Mouse (Mus musculus) megakaryocyte, embryonic 14.5 days (primary cell): Measurements from ENCODE around the gene Rims4.

ENCODE experiments used
- FLI1 ChIP-seq: IDR thresholded peaks from 2 replicates; pipeline ENCODE4 v1.6.1; 2012; ENCODE audit warnings: low read length, inconsistent platforms, mixed read lengths
- GATA1 ChIP-seq: IDR thresholded peaks from 3 replicates; pipeline ENCODE4 v1.6.1; 2012; ENCODE audit warnings: mixed read lengths, low read length, inconsistent platforms, borderline replicate concordance

DNA sequence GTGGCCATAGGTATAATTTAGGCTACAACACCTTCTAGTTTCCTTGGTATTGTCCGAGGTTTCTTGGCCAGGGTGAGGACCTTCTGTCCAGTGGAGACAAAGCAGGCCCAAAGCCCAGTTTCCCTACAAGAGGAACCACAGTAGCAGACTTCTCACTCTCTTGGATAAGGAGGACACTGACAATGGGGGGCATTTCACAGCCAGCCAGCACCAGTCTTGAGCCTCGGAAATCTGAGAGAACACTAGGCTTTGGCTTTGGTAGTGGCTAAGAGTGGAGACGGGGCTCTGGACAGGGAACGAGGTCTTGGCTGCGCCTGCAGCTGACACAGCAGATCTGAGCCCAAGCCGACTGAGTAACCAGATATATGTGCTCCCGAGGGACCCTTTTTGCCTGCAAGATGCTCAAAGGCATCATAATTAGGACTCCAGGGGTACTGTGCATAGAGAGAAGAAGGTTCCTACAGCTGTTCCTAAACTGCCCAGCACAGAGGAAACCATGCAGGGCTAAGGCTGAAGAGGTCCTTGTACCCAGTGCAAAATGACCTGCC lies 20.4 kb downstream of the Rims4 start:
- TF ChIP-seq FLI1 = no peak
- TF ChIP-seq GATA1 = no peak
